Mouse (Mus musculus) erythroblast, adult 5-6 weeks (primary cell): Measurements from ENCODE around the gene Tsc22d4. TPM values are rescaled to one million over a fixed set of nuclear protein-coding genes. Genes with fewer than 3 reads are reported as not detected.
A peak's percentile ranks its signal among the peaks of the same experiment; 100 is the strongest.

Experiments used
- ATAC-seq: replicated peaks from 2 replicates; pipeline ENCODE4 v1.8.0; 2016; ENCODE audit warnings: moderate number of reproducible peaks, mild to moderate bottlenecking, moderate TSS enrichment, inconsistent platforms; ENCODE audit not compliant: poor library complexity, low FRiP score, severe bottlenecking
- total RNA-seq, 2 experiments: library from RNA; stranded (forward) in 1 of 2; stranded (reverse) in 1 of 2; fragments of 150-400 nt in 1 of 2; fragments of 200-764, 138-1000 nt in 1 of 2; gene quantifications; 2 replicates each; pipeline versions ENCODE4 v1.2.3 to v1.2.4; 2015 to 2017; ENCODE audit warnings: low replicate concordance in 2 of 2

The Tsc22d4 gene
- total RNA-seq, 2 experiments from 2014 or later: 44.6 to 69.5 TPM

- ATAC-seq: no peak
Observed at GRCm38 (mm10) chr5:137758921-137759534, 13.5 kb downstream of the Tsc22d4 start.

DNA sequence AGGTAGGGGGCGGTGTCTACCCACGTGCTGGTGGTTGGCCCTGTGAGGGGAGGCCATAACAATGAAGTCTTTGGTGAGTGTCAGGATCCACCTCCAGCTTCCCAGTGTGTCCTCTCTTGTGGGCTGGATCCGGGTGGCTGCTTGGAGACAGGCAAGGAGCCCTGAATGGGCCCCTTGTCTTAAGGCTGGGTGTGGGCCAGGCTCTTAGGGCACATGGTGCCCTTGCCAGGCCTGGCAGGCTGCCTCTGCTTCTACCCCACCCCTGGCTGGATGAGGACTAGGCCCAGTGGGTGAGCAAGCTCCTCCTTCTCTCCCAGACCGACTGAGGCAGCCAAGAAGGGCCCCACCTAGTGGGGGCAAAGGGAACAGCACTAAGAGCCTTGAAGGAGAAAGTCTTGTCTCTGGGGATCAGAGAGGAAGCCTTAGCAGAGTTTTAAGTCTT is 14.5 kb downstream of the Tsc22d4 start:
- peak; percentile 82 for ATAC-seq

DNA sequence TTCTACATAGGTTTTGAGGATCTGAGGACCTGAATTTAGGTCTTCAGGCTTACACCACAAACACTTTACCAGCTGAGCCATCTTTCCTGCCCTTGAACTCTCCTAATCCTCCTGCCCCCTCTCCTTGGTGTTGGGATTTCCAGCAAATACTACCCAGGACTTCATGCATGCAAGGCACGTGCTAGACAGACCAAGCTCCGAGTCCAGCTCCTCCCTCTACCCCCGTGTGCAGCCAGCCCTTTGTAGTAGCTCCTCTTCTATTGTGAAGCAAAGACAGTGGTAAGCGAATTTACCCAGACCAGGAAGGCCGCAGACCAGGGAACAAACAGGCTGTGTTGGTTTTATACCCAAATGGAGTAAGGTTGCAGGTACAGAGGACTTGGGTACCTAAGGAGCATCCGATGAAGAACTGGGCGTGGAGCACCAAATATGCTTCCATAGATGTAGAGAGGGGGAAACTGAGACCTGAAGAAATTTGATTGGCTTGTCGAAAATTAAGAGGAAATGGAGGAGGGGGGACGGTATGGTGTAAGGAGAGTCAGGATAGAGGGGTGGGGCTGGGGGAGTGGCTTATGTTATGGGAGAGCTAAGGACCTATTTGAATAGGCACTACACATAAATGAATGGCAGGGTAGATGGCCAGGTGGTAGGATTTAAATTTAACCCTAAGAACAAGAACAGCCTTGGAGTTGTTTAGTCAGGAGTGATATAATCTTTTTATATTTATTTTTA is 19.2 kb downstream of the Tsc22d4 start:
- no peak for ATAC-seq

GRCm38 (mm10) chr5:137766270-137766669 is 20.7 kb downstream of the Tsc22d4 start:
- peak; percentile 58; the same call in 1 of the 2 replicates for ATAC-seq

DNA sequence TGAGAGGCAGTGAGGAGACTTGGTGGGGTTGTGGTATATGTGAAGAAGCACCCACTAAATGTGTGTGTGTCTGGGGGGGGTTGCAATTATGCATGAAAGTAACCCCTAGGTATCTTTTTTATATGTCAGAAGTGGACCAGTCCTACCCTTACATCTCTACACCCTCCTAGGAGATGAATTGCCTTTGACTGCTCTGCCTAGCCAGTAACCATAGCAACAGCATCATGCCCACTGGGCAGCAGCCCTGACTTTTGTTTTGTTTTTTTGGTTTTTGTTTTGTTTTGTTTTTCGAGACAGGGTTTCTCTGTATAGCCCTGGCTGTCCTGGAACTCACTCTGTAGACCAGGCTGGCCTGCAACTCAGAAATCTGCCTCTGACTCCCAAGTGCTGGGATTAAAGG is 22.9 kb downstream of the Tsc22d4 start:
- ATAC-seq: no peak

DNA sequence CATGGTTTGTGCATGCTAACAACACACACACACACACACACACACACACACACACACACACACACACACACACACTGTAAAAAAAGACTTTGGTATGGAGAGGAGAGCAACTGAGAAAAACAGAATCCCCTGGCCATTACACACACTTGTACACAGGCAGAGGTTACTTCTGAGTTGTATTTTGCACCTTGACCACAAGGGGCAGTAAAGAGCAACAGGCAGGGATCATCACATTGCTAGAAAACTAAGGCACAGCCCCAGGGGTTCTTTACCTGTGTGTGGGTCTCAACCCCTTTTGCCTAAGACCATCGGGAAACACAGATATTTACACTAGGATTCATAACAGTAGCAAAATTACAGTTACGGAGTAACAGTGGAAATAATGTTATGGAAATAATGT is 25.2 kb downstream of the Tsc22d4 start:
- ATAC-seq: peak; percentile 86

DNA sequence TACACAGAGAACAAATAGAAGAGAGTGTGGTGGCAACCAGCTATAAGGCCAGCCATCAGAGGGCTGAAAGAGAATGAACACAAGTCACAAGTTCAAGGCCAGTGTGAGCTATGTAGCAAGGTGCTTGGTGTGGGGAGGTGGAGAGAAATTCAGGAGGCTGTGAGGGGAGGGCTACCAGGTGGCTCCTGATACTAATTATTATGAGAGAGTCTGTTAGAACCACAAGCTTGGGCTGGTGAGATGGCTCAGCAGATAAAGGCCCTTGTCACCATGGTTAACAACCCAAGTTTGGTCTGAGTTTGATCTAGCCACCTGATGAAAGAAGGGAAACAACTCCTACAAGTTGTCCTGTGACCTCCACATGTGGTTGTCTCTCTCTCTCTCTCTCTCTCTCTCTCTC is 27.2 kb downstream of the Tsc22d4 start:
- no peak for ATAC-seq

- ATAC-seq: no peak
Observed at GRCm38 (mm10) chr5:137775587-137776290, 30.2 kb downstream of the Tsc22d4 start.

- ATAC-seq: no peak
Observed at GRCm38 (mm10) chr5:137776408-137776918, 30.9 kb downstream of the Tsc22d4 start.

- no peak for ATAC-seq
Observed at GRCm38 (mm10) chr5:137777267-137777845, 31.8 kb downstream of the Tsc22d4 start.

- peak; percentile 96 for ATAC-seq
Observed at GRCm38 (mm10) chr5:137778635-137779034, 33.1 kb downstream of the Tsc22d4 start, which contains the start of gene Ppp1r35. TSS of gene Ppp1r35 (plus strand) at chr5:137778849.

DNA sequence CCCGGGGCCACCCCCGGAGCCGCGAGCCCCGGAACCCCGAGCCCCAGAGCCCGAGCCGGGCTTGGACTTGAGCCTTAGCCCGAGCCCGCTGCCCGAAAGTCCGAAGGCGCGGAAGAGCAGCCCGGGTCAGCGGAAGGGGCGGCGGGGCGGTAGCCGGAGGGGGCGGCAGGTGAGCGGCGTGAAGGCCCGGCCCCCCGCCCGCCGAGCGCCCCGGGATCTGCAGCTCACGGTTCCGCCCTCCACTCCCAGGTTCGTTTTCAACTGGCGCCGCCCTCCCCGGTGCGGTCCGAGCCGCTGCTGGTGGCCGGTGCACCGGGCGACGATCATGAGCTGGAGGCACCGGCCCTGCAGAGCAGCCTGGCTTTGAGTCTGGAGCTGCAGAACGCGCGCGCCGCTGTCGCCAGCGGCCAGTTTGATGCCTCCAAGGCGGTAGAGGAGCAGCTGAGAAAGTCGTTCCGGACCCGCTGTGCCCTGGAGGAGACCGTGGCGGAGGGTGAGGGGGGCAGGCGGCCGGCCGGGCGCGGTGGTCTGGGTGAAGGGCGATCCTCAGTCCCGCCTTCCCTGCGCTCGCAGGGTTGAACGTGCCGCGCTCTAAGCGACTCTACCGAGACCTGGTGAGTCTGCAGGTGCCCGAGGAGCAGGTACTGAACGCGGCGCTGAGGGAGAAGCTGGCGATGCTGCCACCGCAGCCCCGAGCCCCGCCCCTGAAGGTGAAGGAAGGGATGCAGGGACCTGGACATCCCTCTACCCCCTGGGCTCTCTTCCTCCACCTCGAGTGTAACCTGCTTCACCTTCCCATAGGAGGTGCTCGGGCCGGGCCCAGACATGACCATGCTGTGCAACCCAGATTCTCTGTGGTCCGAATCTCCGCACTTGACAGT is 33.8 kb downstream of the Tsc22d4 start:
- ATAC-seq: peak; percentile 36

GRCm38 (mm10) chr5:137781661-137782060 is 36.1 kb downstream of the Tsc22d4 start:
- ATAC-seq: no peak

- ATAC-seq: no peak
Observed at GRCm38 (mm10) chr5:137782776-137783522, 37.4 kb downstream of the Tsc22d4 start.

GRCm38 (mm10) chr5:137783901-137784540 is 38.5 kb downstream of the Tsc22d4 start:
- no peak for ATAC-seq

DNA sequence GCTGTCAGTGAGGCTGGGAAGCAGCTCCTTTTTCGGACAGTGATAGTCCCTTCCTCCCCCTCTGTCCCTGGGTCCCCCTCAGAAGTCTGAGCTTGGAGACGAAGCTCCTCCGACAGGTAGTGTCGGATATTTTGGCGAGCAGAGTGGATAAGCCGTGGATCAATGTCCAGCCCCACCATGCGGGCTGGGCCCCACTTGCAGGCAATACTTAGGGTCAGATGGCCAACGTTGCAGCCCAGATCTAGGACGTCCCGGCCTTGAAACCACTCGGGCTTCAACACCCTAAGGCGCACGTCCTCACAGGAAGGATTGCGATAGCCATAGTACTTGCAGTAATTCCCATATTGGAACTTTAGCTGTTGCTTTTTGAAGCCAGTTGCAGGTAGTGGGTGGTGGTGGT is 39.0 kb downstream of the Tsc22d4 start:
- ATAC-seq: no peak

- ATAC-seq: peak; percentile 19
Observed at GRCm38 (mm10) chr5:137785164-137786031, 39.9 kb downstream of the Tsc22d4 start.
